Mouse (Mus musculus): ENCODE measurements at regions not wholly inside any gene's neighbourhood (a gene's known extent, or its start where the extent isn't known, plus 50 kb on each side); places are given as distances from the start of the nearest gene placed in this dataset.

GRCm38 (mm10) chr9:115703791-115704190 is 205.5 kb upstream of the Gadl1 start:
- H3K27me3 ChIP-seq (ENCODE audit: control insufficient read depth, insufficient read depth, insufficient read length): no peaks in the 10 kb centered on the region
- H3K79me2 ChIP-seq (ENCODE audit: control insufficient read depth, insufficient read depth): no peaks in the 10 kb centered on the region
- no peak overlapping the region for H3ac ChIP-seq (ENCODE audit: control insufficient read depth, insufficient read length)
- TF ChIP-seq USF1 (IDR thresholded peaks at IDR 0.05; ENCODE audit: low read depth) (no peak), E2F4 (IDR thresholded peaks at IDR 0.05; ENCODE audit: insufficient read depth) (no peak), REST (IDR thresholded peaks at IDR 0.05; ENCODE audit: insufficient read depth, insufficient read length) (no peak), MAX (IDR thresholded peaks at IDR 0.05; ENCODE audit: low read depth) (no peak)
- no peak overlapping the region for H3K4me3 ChIP-seq
- H3K4me2 ChIP-seq (ENCODE audit: low read depth): no peak overlapping the region
- no peaks in the 10 kb centered on the region for H3K36me3 ChIP-seq (ENCODE audit: control insufficient read depth, insufficient read depth)

- H3ac ChIP-seq (ENCODE audit: control insufficient read depth, insufficient read length): no peak overlapping the region
- TF ChIP-seq USF1 (IDR thresholded peaks at IDR 0.05; ENCODE audit: low read depth) (no peak), TCF3 (IDR thresholded peaks at IDR 0.05; ENCODE audit: insufficient read length, low read depth) (no peak), POLR2AphosphoS2 (IDR thresholded peaks at IDR 0.05; ENCODE audit: insufficient read length, low read depth) (no peak), MYOD1 (IDR thresholded peaks at IDR 0.05; ENCODE audit: control insufficient read depth in 1 of 3, insufficient read length in 2 of 3, low read depth in 2 of 3) (no peak), POLR2A (IDR thresholded peaks at IDR 0.05; ENCODE audit: insufficient read length, low read depth) (no peak), MAX (IDR thresholded peaks at IDR 0.05; ENCODE audit: low read depth) (no peak)
- H3K27me3 ChIP-seq (ENCODE audit: control insufficient read depth, insufficient read depth, insufficient read length): no peaks in the 10 kb centered on the region
- H3K4me3 ChIP-seq: no peak overlapping the region
- no peak overlapping the region for H3K4me2 ChIP-seq (ENCODE audit: low read depth)
- H3K36me3 ChIP-seq (ENCODE audit: control insufficient read depth, insufficient read depth): no peaks in the 10 kb centered on the region
- H3K79me2 ChIP-seq (ENCODE audit: control insufficient read depth, insufficient read depth): no peaks in the 10 kb centered on the region
These were observed 205.0 kb upstream of the Gadl1 start for GRCm38 (mm10) chr9:115704249-115704648.

GRCm38 (mm10) chr9:115705761-115706160 is 203.5 kb upstream of the Gadl1 start:
- Histone ChIP-seq H3ac (ENCODE audit: control insufficient read depth, insufficient read length) (no peak overlapping the region), H3K27me3 (ENCODE audit: control insufficient read depth, insufficient read depth, insufficient read length) (no peaks in the 10 kb centered on the region), H3K36me3 (ENCODE audit: control insufficient read depth, insufficient read depth) (no peaks in the 10 kb centered on the region), H3K79me2 (ENCODE audit: control insufficient read depth, insufficient read depth) (no peaks in the 10 kb centered on the region), H3K4me2 (ENCODE audit: low read depth) (no peak overlapping the region), H3K4me3 (no peak overlapping the region)
- no peak for TF ChIP-seq MAX (IDR thresholded peaks at IDR 0.05; ENCODE audit: low read depth)
- TF ChIP-seq REST (IDR thresholded peaks at IDR 0.05; ENCODE audit: insufficient read depth, insufficient read length): no peak
- no peak for TF ChIP-seq TCF12 (IDR thresholded peaks at IDR 0.05; ENCODE audit: insufficient read depth, poor library complexity, severe bottlenecking)
- TF ChIP-seq TCF3 (IDR thresholded peaks at IDR 0.05; ENCODE audit: insufficient read length, low read depth): no peak

GRCm38 (mm10) chr9:115708199-115708934 is 200.9 kb upstream of the Gadl1 start:
- TF ChIP-seq CEBPB (IDR thresholded peaks at IDR 0.05; ENCODE audit: insufficient read depth, poor library complexity, severe bottlenecking) (no peak), E2F4 (IDR thresholded peaks at IDR 0.05; ENCODE audit: insufficient read depth) (no peak)
- H3K4me2 ChIP-seq (ENCODE audit: low read depth): no peak overlapping the region
- no peaks in the 10 kb centered on the region for H3K36me3 ChIP-seq (ENCODE audit: control insufficient read depth, insufficient read depth)
- no peaks in the 10 kb centered on the region for H3K79me2 ChIP-seq (ENCODE audit: control insufficient read depth, insufficient read depth)
- H3K27me3 ChIP-seq (ENCODE audit: control insufficient read depth, insufficient read depth, insufficient read length): no peaks in the 10 kb centered on the region
- H3K4me3 ChIP-seq: no peak overlapping the region
- H3ac ChIP-seq (ENCODE audit: control insufficient read depth, insufficient read length): no peak overlapping the region

- H3K27me3 ChIP-seq (ENCODE audit: control insufficient read depth, insufficient read depth, insufficient read length): no peaks in the 10 kb centered on the region
- H3ac ChIP-seq (ENCODE audit: control insufficient read depth, insufficient read length): no peak overlapping the region
- no peaks in the 10 kb centered on the region for H3K79me2 ChIP-seq (ENCODE audit: control insufficient read depth, insufficient read depth)
- H3K36me3 ChIP-seq (ENCODE audit: control insufficient read depth, insufficient read depth): no peaks in the 10 kb centered on the region
- H3K4me3 ChIP-seq: no peak overlapping the region
- H3K4me2 ChIP-seq (ENCODE audit: low read depth): no peak overlapping the region
- TF ChIP-seq USF1 (IDR thresholded peaks at IDR 0.05; ENCODE audit: low read depth) (no peak), TCF3 (IDR thresholded peaks at IDR 0.05; ENCODE audit: insufficient read length, low read depth) (no peak), REST (IDR thresholded peaks at IDR 0.05; ENCODE audit: insufficient read depth, insufficient read length) (no peak), E2F4 (IDR thresholded peaks at IDR 0.05; ENCODE audit: insufficient read depth) (no peak), MYOG (IDR thresholded peaks at IDR 0.05; ENCODE audit: control insufficient read depth in 1 of 3, insufficient read depth in 1 of 3, insufficient read length in 2 of 3, low read depth in 2 of 3) (no peak)
These were observed 199.1 kb upstream of the Gadl1 start for GRCm38 (mm10) chr9:115710039-115710739.

GRCm38 (mm10) chr9:115720306-115720705 is 188.9 kb upstream of the Gadl1 start:
- TF ChIP-seq MYOG (IDR thresholded peaks at IDR 0.05; ENCODE audit: control insufficient read depth in 1 of 3, insufficient read depth in 1 of 3, insufficient read length in 2 of 3, low read depth in 2 of 3) (no peak), E2F4 (IDR thresholded peaks at IDR 0.05; ENCODE audit: insufficient read depth) (no peak), REST (IDR thresholded peaks at IDR 0.05; ENCODE audit: insufficient read depth, insufficient read length) (no peak), POLR2A (IDR thresholded peaks at IDR 0.05; ENCODE audit: insufficient read length, low read depth) (no peak), MYOD1 (IDR thresholded peaks at IDR 0.05; ENCODE audit: control insufficient read depth in 1 of 3, insufficient read length in 2 of 3, low read depth in 2 of 3) (no peak), POLR2AphosphoS2 (IDR thresholded peaks at IDR 0.05; ENCODE audit: insufficient read length, low read depth) (no peak), TCF12 (IDR thresholded peaks at IDR 0.05; ENCODE audit: insufficient read depth, poor library complexity, severe bottlenecking) (no peak), SRF (IDR thresholded peaks at IDR 0.05; ENCODE audit: control insufficient read depth, insufficient read length, low read depth) (no peak), TCF3 (IDR thresholded peaks at IDR 0.05; ENCODE audit: insufficient read length, low read depth) (no peak), MAX (IDR thresholded peaks at IDR 0.05; ENCODE audit: low read depth) (no peak)
- no peak overlapping the region for H3ac ChIP-seq (ENCODE audit: control insufficient read depth, insufficient read length)
- no peaks in the 10 kb centered on the region for H3K79me2 ChIP-seq (ENCODE audit: control insufficient read depth, insufficient read depth)
- no peaks in the 10 kb centered on the region for H3K27me3 ChIP-seq (ENCODE audit: control insufficient read depth, insufficient read depth, insufficient read length)
- H3K4me2 ChIP-seq (ENCODE audit: low read depth): no peak overlapping the region
- no peaks in the 10 kb centered on the region for H3K36me3 ChIP-seq (ENCODE audit: control insufficient read depth, insufficient read depth)
- H3K4me3 ChIP-seq: no peak overlapping the region

All from myocyte (in vitro differentiated cells).